Mouse (Mus musculus): ENCODE measurements around the gene Ppp2r3a.
A peak's percentile ranks its signal among the peaks of the same experiment; 100 is the strongest.

Ppp2r3a gene

GRCm38 (mm10) chr9:101251644-101252337 lies at the start of gene Ppp2r3a:
Ppp2r3a (minus strand) TSS chr9:101251795.
- peak; percentile 100 for DNase-seq (ENCODE audit: low spot score)

DNA sequence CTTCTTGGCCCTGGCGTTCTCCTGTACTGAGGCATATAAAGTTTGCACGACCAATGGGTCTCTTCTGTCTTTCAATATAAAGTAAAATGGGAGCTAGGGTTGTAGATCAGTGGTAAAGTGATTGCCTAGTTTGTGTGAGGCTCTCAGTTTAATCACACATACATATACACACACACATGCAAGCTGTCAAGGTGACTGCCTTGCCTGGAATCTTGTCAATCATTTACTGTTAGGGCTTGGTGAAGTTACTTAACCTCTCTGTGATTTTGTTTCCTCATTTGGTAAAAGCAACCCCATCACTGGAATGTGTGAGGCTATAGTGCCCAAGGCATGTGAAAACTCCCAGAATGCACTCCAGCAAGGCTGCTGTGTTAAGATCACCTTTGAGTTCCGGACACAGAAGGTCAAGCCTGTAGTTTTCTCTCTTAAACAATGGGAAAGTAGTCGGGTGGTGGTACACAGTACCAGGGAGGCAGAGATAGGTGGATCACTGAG lies 48.9 kb upstream of the Ppp2r3a start:
- no peak for DNase-seq (ENCODE audit: low spot score)

DNA sequence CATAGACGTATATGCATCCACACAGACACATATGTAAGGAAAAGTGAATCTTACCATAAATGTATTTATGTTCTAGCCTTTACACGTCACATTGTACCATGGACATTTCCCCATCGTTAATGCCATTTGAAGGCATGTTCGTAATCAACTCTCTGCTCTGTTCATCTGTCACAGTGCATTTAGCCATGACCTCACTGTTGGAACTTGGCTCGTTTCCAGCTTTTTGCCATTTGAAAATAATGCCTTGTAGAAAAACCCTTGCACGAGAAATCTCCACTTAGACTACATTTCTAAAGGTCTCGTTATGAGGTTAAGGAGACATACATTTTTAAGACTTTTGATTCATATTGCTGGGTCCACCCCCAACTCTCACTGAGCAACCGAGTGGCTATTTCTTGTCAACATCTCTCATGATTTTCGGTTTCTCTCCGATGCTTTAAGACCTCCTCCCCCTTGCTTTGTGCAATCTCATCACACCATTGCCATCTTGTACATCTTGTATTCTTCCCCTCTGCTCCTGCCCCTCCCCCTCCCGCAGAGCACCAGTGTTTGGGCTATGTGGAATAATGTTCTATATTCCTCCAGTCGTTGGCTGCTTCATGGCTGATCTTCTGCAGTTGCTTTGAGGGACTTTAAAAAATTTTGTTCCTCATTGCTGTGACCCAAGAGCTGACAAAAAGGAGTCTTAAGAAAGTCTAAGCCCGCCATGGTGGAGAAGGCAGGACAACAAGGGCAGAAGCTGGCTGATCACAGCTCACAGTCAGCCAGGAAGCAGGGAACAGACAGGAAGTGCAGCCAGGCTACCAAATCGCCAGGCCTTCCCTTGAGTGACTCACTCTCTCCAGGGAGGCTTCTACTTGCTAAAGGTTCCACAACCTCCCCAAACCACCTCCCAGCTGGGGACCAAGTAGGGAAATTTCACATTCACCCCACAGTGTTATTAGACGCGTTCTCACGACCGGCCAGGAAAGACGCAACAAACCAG lies 40.4 kb upstream of the Ppp2r3a start:
- no peak for DNase-seq (ENCODE audit: low spot score)

DNA sequence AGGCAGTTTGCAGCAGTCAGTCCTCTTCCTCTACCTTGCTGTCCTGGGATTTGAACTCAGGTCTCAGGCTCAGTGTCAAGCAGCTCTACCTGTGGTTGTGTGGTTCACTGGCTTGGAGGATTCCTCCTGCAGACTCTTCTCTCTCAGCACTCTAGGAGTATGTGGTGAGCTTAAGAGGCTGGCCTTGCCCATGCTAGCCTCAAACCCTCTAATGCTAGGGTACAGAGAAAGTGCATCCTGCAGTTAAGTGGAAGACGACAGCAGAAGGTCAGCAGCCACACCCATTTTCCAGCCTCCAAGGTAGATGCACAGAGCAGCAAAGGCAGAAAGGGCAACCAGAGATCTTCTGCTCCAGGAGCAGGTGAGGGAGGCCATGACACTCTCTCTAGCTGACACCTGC lies 39.3 kb upstream of the Ppp2r3a start:
- DNase-seq (ENCODE audit: low spot score) = no peak

- no peak for DNase-seq (ENCODE audit: low spot score)
These were observed 38.2 kb upstream of the Ppp2r3a start for GRCm38 (mm10) chr9:101289750-101290149.

DNA sequence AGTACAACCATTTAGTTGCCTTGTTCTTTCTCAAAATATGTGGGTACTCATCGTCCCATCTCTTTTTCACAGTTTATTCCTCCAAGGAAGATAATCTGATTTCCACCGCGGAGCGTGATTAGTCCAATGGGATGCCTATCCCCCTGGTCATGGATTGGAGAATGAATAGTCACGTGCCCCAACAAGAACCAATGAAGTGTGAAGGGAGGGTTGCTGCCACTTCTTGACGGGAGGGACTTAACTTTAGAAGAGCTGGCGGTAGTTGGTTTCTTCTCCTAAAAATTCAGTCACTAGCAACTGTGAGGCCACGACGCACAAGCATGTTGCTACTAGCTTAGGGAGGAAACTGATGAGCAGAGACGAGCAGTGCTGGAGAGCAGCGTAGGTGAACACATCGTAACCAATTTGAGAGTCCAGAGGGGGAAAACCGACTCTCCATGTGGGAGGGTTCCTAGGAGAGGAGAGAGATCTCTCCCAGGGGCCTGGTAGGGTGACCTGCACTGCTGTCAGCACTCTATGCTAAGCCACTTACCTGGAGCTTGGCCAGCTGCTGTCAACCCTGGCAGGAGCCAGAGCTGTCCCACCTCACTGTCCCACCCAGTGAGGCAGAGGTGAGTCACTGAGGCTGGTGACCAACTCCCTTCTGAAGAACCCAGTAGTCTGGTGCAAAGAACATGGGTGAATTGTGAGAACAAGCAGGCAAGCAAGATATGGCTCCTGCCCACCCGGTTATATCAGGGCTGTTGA lies 37.5 kb upstream of the Ppp2r3a start:
- peak; percentile 36 for DNase-seq (ENCODE audit: low spot score)

DNA sequence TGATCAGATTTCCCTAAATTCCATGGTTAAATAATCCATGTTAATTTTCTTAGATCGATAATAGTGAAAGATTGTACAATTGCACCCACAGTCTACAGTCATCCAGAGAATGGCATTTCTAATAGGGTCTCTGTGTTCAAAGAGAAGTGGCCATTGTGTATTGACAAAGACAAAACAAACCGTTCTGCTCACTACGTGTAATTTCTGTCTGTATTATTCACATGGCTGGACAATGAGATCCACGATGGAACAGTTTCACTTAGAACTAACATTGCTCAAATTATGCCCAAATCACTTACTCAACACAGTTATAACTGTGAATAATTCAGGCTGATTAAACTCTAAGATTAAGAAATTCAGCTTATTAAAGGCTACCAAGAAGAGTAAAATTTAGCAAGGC lies 35.2 kb upstream of the Ppp2r3a start:
- no peak for DNase-seq (ENCODE audit: low spot score)

DNA sequence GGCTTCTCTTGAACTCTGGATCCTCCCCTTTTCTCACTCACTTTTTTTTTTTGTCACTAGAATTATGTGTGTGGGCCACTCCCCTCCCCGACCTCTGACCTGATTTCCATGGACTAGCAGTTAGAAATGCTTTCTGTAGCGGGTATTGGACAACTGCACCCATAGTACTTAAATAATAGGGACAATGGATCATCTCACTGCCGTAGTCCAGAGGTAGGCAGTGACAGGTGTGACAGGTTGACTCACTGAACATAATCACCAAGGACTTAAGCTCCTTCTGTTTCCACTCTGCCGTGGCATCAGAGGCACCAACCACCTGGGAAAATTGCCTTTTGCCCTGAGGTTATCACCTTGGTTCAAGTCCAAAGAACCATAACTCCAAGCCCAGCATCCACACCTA lies 32.5 kb upstream of the Ppp2r3a start:
- DNase-seq (ENCODE audit: low spot score) = no peak

DNA sequence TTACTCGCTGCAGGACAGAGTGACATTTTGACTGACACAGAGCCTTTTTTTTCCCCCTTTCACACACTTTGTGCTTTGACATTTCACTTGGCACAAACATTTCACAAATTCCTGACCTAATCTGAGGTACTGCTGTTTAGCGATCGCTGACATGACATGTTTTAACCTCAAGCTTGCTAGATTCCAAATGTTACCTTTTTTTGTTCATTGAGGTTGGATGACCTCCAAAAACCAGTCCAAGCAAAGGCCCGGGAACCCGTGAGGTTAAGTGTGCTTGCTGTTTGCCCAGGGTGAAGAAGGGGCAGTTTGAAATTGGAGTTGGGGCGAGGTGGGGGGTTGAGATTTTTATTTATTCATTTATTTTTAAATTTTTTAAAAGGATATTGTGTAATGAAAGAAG lies 31.1 kb upstream of the Ppp2r3a start:
- no peak for DNase-seq (ENCODE audit: low spot score)

- no peak for DNase-seq (ENCODE audit: low spot score)
These were observed 30.3 kb upstream of the Ppp2r3a start for GRCm38 (mm10) chr9:101281906-101282305.

GRCm38 (mm10) chr9:101281326-101281725 lies 29.7 kb upstream of the Ppp2r3a start:
- no peak for DNase-seq (ENCODE audit: low spot score)

GRCm38 (mm10) chr9:101280867-101281266 lies 29.3 kb upstream of the Ppp2r3a start:
- DNase-seq (ENCODE audit: low spot score) = no peak

DNA sequence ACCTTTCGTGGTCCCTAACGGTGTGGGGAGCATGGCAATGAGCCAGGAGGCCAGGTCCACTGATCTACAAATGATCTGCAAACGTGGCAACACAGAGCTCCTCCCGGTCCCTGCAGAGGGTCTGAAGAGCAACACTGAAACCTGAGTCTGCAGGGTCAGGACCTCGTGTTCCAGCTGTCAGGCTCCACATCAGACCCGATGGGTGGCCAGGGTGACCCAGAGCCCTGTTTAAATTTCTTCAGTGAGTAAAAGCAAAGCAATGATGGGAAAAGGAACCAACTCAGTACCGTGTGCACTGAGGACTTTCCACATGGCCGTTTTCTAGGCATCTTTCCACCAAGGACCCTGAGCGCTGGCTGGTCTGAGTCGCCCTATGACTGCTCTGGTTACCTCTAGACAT lies 28.6 kb upstream of the Ppp2r3a start:
- DNase-seq (ENCODE audit: low spot score) = no peak

DNA sequence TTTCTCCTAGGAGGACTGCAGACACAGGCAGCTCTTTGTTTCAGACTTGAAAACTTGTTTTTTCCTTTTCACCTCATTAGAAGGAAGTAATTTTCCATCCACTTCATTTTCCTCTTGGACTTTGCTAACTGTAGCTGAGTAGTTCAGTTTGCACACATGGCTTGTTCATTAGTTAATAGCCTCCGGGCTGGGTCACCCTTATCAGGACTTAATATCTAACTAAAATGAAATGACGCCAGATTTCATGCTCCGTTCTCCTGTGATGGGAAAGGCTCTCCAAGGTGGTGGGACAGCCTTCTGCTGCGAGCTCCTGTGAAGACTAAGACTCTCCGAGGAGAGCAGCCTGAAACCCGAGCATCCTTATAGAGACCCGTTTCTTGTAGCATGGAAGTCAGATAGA lies 21.1 kb upstream of the Ppp2r3a start:
- no peak for DNase-seq (ENCODE audit: low spot score)

- DNase-seq (ENCODE audit: low spot score) = no peak
These were observed 18.4 kb upstream of the Ppp2r3a start for GRCm38 (mm10) chr9:101270020-101270419.

DNA sequence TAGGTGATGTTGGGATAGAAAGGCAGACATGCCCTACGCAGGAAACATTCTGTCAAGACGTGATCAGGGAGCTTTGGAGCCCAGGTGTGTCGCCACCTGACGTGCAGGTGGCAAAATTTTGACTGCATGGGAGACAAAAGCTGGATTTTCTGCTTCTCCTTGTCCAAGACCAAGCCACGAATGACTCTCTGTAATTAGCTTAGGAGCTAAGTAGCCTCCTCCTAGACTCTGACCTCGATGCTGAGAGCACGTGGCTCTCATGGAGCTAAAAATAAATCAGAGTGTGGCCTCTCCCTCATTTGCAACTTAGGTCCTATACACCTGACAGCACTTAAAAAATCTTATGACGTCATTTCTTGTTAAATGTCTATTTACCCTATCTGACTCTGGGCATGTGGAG lies 14.4 kb upstream of the Ppp2r3a start:
- DNase-seq (ENCODE audit: low spot score) = no peak

DNA sequence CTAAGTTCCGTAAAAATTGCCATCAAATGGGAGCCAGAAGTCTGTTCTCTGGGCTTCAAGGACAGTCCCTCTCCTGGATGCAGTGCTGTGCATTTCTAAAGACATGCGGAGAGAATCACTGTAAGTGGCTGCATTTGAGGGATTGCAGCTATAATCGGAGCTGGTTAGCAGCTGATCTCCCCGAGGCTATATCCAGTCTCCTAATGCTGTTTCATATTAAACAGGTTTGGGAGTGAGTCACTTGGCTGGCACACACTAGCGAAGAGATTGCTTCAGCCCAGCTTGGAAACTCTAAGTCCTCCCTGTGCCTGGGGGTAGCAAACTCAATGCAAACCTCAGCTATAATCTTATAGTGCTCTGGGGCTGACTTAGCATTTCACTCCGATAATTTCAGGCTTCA lies 14.0 kb upstream of the Ppp2r3a start:
- no peak for DNase-seq (ENCODE audit: low spot score)

DNA sequence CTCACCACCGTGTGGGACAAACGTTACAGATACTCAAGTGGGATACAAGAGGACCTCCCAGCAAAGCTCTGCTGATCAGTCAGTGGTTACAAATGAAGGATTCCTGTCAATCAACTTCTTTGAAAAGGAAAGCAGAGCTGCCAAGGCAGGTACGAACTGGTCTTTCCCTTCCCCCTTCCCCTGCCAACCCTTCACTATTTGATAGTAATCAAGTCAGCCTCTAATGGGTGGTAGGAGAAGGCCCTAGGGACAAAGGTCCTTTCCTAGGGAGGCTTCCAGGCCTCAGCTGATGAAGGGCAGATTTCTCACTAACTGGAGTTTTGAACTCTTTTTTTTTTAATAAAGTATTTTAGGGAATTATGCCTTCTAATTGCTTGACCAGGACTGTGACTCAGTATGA lies 11.2 kb upstream of the Ppp2r3a start:
- no peak for DNase-seq (ENCODE audit: low spot score)

DNA sequence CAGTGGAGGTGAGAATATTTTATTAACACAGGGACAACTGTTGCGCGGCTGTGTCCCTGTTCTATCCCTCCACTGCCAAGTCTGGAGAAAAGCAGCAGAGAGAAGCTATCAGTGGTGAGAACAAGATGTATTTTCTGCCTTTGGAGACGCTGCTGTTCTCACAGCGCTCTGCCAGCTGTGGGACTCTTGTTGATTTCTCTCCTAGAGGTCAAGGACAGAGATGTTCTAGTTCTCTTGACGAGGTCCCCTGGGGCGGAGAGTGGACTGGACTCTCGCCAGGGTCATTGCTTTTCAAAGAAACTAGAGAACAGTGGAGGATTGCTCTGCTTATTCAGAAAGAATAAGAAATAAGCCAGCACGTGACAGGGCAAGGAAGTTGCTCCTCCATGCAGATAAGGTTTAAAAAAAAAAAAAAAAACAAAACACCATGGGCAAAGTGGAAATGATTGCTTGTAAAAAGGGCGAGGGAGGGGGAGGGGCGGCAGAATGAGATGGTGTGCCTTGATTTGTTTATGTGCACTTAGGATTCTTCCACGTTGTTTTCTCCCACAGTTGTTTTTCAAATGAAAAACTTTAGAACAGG lies 10.5 kb upstream of the Ppp2r3a start:
- no peak for DNase-seq (ENCODE audit: low spot score)

- DNase-seq (ENCODE audit: low spot score) = no peak
These were observed 9.8 kb upstream of the Ppp2r3a start for GRCm38 (mm10) chr9:101261443-101261842.

GRCm38 (mm10) chr9:101253136-101253535 lies 1.5 kb upstream of the Ppp2r3a start:
- DNase-seq (ENCODE audit: low spot score) = no peak

DNA sequence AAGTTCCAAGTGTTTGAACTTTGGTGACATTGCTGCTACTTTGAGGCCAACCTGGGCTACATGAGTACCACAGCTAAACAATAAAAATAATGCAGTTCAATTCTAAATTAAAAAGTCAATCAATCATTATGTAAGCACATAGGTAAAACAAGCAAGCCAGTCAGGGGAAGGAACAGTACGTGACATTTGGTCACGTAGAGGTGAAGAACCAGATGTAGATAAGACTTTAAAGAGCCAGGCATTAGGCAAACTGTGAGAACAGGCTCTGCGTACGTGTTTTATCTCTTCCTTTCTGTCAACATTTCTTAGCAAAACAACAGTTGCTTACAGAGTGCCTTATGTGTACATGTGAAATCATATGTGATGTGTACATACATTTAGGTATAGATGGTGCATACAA lies 946 bp upstream of the Ppp2r3a start:
- no peak for DNase-seq (ENCODE audit: low spot score)
